Mouse (Mus musculus) spleen, postnatal 4 days (tissue): ENCODE results near the gene H2-T23.
"Not testable (repeated sequence)": the region's sequence is repeated elsewhere in the genome, so short reads cannot be mapped to it uniquely, and the experiment has no call there.

Source experiments
- DNase-seq, 2 experiments: peaks; one replicate each; pipeline ENCODE4 v3.0.0; 2022; ENCODE audit warnings: low spot score in 2 of 2

The H2-T23 gene

GRCm38 (mm10) chr17:36023710-36024654, 8.7 kb downstream of the H2-T23 start:
- DNase-seq, result peak; percentile 24 to 63

GRCm38 (mm10) chr17:36022922-36023321, 9.7 kb downstream of the H2-T23 start:
- DNase-seq, result peak in 1 of 2 experiments; percentile 60

DNA sequence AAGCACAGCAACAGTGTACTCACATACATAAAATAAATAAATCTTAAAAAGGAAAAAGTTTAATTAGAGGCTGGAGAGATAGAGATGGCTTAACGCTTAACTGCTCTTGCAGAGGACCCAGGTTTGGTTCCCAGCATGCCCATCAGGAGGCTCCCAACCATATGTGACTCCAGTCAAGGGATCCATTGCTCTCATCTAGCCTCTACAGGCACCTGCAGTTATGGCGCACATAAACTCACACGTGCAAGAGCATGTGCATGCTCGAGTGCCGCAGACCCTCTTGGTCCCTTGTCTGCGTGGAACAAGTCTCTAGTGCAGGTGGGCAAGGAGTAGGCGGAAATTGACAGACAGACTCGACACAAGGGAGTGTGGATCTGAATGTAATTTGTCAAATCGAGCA, 10.6 kb downstream of the H2-T23 start:
- peak in 1 of 2 experiments; percentile 59 for DNase-seq

DNA sequence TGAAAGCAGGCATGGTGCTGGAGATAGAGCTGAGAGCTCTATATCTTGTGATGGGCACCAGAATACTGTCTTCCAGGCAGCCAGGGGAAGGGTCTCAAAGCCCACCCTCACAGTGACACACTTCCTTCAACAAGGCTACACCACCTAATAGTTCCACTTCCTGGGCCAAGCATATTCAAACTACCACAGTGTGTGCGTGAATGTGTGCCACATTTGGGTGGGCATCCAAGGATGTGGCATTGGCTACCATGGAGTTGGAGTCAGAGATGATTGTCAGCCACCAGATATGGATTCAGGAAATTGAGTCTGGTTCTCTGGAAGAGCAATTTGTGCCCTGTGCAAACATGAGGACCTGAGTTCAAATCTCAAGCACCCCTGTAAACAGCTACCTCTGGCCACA, 11.3 kb downstream of the H2-T23 start:
- peak; percentile 14 to 62 for DNase-seq

- peak; percentile 79 to 87 for DNase-seq
Observed at GRCm38 (mm10) chr17:36020191-36021073, 12.2 kb downstream of the H2-T23 start, which contains the start of gene H2-T24. Gene H2-T24 (minus strand): TSS chr17:36020560.

DNA sequence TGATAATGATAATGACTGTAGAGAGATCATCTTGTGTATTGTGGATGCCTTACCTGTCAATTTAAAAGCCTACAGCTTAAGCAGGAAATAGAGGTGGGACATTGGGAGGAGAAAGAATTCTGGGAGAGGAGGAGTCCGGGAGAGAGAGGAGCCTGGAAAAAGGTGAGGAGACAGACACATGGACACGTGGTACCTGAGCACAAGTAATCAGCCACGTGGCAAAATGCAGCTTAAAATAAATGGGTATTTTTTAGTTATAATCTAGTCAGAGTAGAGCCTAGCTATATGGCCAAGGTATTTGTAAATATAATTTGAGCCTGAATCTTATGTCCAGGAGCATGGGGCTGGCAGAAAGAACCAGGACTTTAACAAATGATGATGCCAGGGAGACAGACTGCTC, 13.1 kb downstream of the H2-T23 start:
- DNase-seq, result no peak

GRCm38 (mm10) chr17:36018979-36019378, 13.7 kb downstream of the H2-T23 start:
- DNase-seq, result peak; percentile 26 to 63

DNA sequence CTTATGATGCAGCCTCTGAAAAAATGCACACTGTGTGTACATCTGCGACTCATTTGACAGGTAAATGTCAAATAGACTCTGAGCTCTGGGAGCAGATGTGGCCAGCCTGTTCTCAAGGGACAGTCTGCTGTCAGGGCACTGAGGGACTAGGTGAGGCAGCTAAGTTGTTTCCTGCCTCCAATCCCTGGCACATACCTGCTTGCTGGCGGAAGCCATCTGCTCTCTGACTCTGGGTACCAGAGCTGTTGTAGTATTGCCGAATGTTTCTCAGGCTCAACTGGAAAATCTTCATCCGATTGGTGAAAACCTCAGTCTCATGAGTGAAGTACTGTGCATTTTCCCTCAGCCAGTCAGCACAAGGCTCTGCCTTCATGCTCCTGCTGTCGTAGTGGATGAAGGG, 15.6 kb downstream of the H2-T23 start:
- DNase-seq, result no peak

DNA sequence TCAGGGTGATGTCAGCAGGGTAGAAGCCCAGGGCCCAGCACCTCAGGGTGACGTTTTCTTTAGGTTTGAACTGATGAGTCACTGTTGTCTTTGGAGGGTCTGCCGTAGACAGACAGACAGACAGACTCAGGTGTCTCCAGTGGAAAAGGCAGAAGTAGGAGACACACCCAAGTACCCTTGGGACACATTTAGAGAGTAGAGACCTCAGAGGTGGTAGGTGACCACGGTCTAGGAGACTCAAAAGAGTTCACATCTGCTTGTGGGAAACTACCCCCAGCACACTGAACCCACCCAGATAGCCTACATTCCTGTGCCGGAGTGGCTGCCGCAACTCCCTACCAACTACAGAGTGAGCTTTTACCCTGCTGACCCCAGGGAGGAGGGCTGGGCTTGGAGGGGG, 17.7 kb downstream of the H2-T23 start:
- DNase-seq, result no peak

DNA sequence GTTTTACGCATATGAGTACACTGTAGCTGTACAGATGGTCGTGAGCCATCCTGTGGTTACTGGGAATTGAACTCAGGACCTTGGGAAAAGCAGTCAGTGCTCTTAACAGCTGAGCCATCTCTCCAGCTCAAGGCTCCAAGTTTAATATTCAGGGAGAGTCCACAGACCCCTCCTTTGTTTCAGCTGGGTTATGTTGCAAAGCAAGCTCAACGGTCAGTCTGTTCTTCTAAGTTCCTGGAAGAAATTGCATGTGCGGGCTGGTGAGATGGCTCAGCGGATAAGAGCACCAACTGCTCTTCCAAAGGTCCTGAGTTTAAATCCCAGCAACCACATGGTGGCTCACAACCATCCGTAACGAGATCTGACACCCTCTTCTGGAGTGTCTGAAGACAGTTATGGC, 28.2 kb downstream of the H2-T23 start:
- not testable (repeated sequence) for DNase-seq

DNA sequence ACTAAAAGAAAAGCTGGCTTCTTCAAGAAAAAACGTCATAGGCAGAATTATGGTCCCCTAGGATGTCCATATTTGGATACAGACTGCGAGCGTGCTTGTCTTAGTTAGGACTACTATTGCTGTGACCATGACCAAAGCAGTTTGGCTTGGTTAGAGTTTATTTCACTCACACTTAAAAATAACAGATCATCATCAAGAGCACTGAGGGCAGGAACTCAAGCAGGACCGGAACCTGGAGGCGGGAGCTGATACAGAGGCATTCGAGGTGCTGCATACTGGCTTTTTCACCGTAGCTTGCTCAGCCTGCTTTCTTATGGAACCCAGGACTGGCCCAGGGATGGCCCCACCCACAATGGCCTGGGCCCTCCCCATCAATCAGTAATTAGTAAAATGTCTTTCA, 29.3 kb downstream of the H2-T23 start:
- DNase-seq, result no peak

GRCm38 (mm10) chr17:36001966-36002365, 30.7 kb downstream of the H2-T23 start:
- peak; percentile 77 to 79 for DNase-seq

DNA sequence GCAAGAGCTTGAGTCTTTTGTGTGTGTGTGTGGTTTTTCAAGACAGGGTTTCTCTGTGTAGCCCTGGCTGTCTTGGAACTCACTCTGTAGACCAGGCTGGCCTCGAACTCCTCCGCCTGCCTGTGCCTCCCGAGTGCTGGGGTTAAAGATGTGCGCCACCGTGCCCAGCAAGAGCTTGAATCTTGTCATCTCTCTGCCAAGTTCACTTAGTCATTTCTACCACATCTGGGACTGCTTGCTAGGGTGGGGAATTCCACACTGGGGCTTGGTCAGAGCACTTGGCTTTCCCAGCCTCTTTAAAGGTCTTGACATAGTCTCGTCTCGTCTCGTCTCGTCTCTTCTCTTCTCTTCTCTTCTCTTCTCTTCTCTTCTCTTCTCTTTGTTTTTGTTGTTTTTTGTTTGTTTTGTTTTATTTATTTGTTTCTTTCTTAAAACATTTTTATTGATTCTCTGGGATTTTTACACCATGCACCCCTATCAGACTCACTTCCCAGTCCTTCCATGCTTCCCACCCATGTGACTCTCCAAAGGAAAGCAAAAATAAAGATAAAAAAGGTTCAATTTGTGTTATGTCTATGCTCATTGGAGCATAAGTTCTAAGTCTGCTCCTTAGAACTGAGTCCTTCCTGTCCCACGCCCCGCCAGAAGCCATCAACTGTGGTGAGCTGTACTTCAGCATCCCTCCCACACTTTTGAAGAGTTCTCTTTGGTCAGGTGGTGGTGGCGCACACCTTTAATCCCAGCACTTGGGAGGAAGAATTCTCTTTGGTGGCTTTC, 31.3 kb downstream of the H2-T23 start:
- peak in 1 of 2 experiments; percentile 62 for DNase-seq

GRCm38 (mm10) chr17:36000349-36000748, 32.3 kb downstream of the H2-T23 start:
- peak in 1 of 2 experiments; percentile 42 for DNase-seq

GRCm38 (mm10) chr17:35999356-35999755, 33.3 kb downstream of the H2-T23 start:
- DNase-seq, result peak in 1 of 2 experiments; percentile 47

- DNase-seq, result no peak
Observed at GRCm38 (mm10) chr17:35998545-35999305, 33.9 kb downstream of the H2-T23 start.

GRCm38 (mm10) chr17:35997713-35998510, 34.7 kb downstream of the H2-T23 start:
- DNase-seq, result peak; percentile 71 to 81

GRCm38 (mm10) chr17:35996949-35997348, 35.7 kb downstream of the H2-T23 start:
- DNase-seq, result peak; percentile 99

DNA sequence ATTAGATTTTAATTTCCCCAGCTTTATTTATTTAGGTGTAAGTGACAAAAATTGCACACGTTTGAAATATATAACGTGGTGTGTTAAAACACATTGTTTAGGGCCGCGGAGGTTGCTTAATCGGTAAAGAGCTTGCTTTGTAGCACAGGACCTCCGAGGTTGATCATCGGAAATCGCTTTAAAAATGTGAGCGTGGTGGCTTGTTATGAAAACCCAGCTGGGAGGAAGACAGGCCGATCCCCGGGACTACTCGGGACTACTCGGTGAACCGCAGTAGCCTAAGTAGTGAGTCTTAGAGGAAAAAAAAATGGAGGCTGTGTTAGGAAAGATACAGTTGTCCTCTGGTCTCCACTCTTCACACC, 37.8 kb downstream of the H2-T23 start:
- DNase-seq, result no peak
